Mouse (Mus musculus) C2C12 (cell line): ENCODE measurements around the gene Tnni3k.

ENCODE experiments used
- CTCF ChIP-seq: IDR thresholded peaks from one replicate; pipeline ENCODE4 v1.5.1; 2011; ENCODE audit not compliant: control insufficient read depth, insufficient read depth, insufficient read length
- MYOD1 ChIP-seq: IDR thresholded peaks from one replicate; pipeline ENCODE4 v1.6.1; 2011; ENCODE audit warnings: low read depth; ENCODE audit not compliant: control insufficient read depth, insufficient read length
- USF1 ChIP-seq: IDR thresholded peaks from one replicate; pipeline ENCODE4 v1.6.1; 2011; ENCODE audit warnings: low read depth, mild to moderate bottlenecking, control low read depth, moderate library complexity

DNA sequence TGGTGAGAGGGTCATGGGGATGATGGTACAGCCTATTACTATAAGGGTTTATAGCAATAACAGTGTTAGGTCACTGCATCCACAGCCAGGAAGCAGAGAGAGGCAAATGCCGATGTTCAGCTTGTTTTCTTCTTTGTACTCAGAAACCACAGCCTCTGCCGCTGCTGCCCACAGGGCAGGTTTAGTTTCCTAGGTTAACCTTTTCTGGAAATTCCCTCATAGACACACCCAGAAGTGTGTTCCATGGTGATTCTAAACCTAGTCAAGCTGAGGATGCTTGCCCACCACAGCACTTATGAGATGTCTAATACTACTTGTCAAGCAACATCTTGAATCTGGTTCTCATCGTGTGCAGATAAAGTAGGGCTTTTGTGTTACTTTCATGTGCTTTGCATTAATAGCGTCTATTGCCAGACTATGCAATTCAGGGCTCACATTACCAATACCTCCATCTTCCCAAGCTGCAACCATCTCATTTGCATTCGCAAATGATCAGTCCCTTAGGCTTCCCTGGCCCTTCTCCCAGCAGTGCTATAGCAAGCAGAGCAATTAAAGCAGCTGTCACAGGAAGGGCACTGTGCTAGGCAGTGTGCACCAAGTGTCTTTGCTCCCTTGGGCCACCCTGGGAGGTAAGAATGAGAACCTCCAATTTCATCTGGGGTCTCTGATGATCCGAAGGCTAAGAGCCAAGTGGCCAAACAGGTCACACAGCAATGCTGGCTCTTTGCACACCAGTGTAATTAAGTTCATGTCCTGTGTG is 276.2 kb downstream of the Tnni3k start:
- TF ChIP-seq USF1 = no peak
- no peak for TF ChIP-seq MYOD1
- TF ChIP-seq CTCF = no peak
